Mouse (Mus musculus): ENCODE measurements around the gene Rragc. TPM values are rescaled to one million over a fixed set of nuclear protein-coding genes. Genes with fewer than 3 reads are reported as not detected.
"Not testable (repeated sequence)": the region's sequence is repeated elsewhere in the genome, so short reads cannot be mapped to it uniquely, and the experiment has no call there.

Rragc gene
- polyA plus RNA-seq, 1 experiment from 2014 or later, result 46.3 TPM

- 94% methylated on average over 4 of the region's 4 CpGs for WGBS
- Histone ChIP-seq H3K9me3 (no peaks in the 10 kb centered on the region), H3K4me1 (replicated peaks) (peaks cover 19% of the 10 kb centered on the region), H3K27me3 (no peaks in the 10 kb centered on the region), H3K4me3 (no peak overlapping the region), H3K27ac (no peak overlapping the region), H3K4me2 (no peak overlapping the region), H3K9ac (no peak overlapping the region), H3K36me3 (peaks cover 50% of the 10 kb centered on the region)
- no peak for ATAC-seq (ENCODE audit: low FRiP score)
Measured at GRCm38 (mm10) chr4:123921055-123921565, 3.9 kb downstream of the Rragc start.

- H3K36me3 ChIP-seq, result peaks cover 87% of the 10 kb centered on the region
- no peaks in the 10 kb centered on the region for H3K4me1 ChIP-seq (replicated peaks)
- no peaks in the 10 kb centered on the region for H3K27me3 ChIP-seq
Measured at GRCm38 (mm10) chr4:123927961-123928360, 10.7 kb downstream of the Rragc start.

GRCm38 (mm10) chr4:123929994-123930393, 12.7 kb downstream of the Rragc start:
- Histone ChIP-seq H3K36me3 (peaks cover 87% of the 10 kb centered on the region), H3K9me3 (no peaks in the 10 kb centered on the region), H3K27me3 (no peaks in the 10 kb centered on the region), H3K4me1 (replicated peaks) (no peaks in the 10 kb centered on the region), H3K4me3 (no peak overlapping the region), H3K4me2 (no peak overlapping the region), H3K9ac (no peak overlapping the region), H3K27ac (no peak overlapping the region)
- ATAC-seq (ENCODE audit: low FRiP score), result no peak
- 97% methylated on average over 4 of the region's 4 CpGs for WGBS

More at GRCm38 (mm10) chr4:123927961-123928360, 10.7 kb downstream of the Rragc start:
- no peak overlapping the region for H3K27ac ChIP-seq
- H3K4me2 ChIP-seq, result no peak overlapping the region
- ATAC-seq (ENCODE audit: low FRiP score), result no peak
- H3K9me3 ChIP-seq, result no peaks in the 10 kb centered on the region
- no peak overlapping the region for H3K4me3 ChIP-seq
- no peak overlapping the region for H3K9ac ChIP-seq

GRCm38 (mm10) chr4:123934306-123934705, 17.1 kb downstream of the Rragc start:
- Histone ChIP-seq H3K9ac (no peak overlapping the region), H3K4me3 (no peak overlapping the region), H3K27ac (no peak overlapping the region), H3K4me2 (no peak overlapping the region), H3K36me3 (peaks cover 74% of the 10 kb centered on the region), H3K27me3 (no peaks in the 10 kb centered on the region), H3K4me1 (replicated peaks) (no peaks in the 10 kb centered on the region), H3K9me3 (no peaks in the 10 kb centered on the region)
- WGBS, result 94% methylated on average over 4 of the region's 4 CpGs
- ATAC-seq (ENCODE audit: low FRiP score), result no peak

- 95% methylated on average over 7 of the region's 7 CpGs for WGBS
- H3K27ac ChIP-seq, result no peak overlapping the region
- no peak overlapping the region for H3K4me2 ChIP-seq
- peaks cover 56% of the 10 kb centered on the region for H3K36me3 ChIP-seq
- no peaks in the 10 kb centered on the region for H3K4me1 ChIP-seq (replicated peaks)
- no peaks in the 10 kb centered on the region for H3K9me3 ChIP-seq
- no peak overlapping the region for H3K9ac ChIP-seq
- no peaks in the 10 kb centered on the region for H3K27me3 ChIP-seq
- no peak for ATAC-seq (ENCODE audit: low FRiP score)
- H3K4me3 ChIP-seq, result no peak overlapping the region
Measured at GRCm38 (mm10) chr4:123936059-123936458, 18.8 kb downstream of the Rragc start.

- H3K4me2 ChIP-seq, result no peak overlapping the region
- peaks cover 5% of the 10 kb centered on the region; the same call in 1 of the 2 replicates for H3K27me3 ChIP-seq
- no peak for ATAC-seq (ENCODE audit: low FRiP score)
- no peak overlapping the region for H3K27ac ChIP-seq
- H3K36me3 ChIP-seq, result peaks cover 25% of the 10 kb centered on the region
- H3K9me3 ChIP-seq, result no peaks in the 10 kb centered on the region
- H3K4me3 ChIP-seq, result no peak overlapping the region
- 10% methylated on average over 4 of the region's 4 CpGs for WGBS
- no peaks in the 10 kb centered on the region for H3K4me1 ChIP-seq (replicated peaks)
- no peak overlapping the region for H3K9ac ChIP-seq
Measured at GRCm38 (mm10) chr4:123939838-123940237, 22.6 kb downstream of the Rragc start.

GRCm38 (mm10) chr4:123940878-123941277, 23.6 kb downstream of the Rragc start:
- H3K27ac ChIP-seq; H3K4me3 ChIP-seq; H3K4me2 ChIP-seq; ATAC-seq (ENCODE audit: low FRiP score); H3K27me3 ChIP-seq; H3K9me3 ChIP-seq; H3K9ac ChIP-seq; H3K4me1 ChIP-seq (replicated peaks): not testable (repeated sequence)
- peaks cover 15% of the 10 kb centered on the region for H3K36me3 ChIP-seq
- WGBS, result 80% methylated on average over 7 of the region's 7 CpGs

GRCm38 (mm10) chr4:123946701-123947100, 29.5 kb downstream of the Rragc start:
- H3K4me1 ChIP-seq (replicated peaks), result no peaks in the 10 kb centered on the region; the same call in 1 of the 2 replicates
- peaks cover 23% of the 10 kb centered on the region for H3K27me3 ChIP-seq
- ATAC-seq (ENCODE audit: low FRiP score), result no peak
- 84% methylated on average over 4 of the region's 4 CpGs for WGBS
- no peak overlapping the region for H3K9ac ChIP-seq
- no peaks in the 10 kb centered on the region for H3K36me3 ChIP-seq
- no peak overlapping the region for H3K4me2 ChIP-seq
- no peaks in the 10 kb centered on the region for H3K9me3 ChIP-seq
- H3K27ac ChIP-seq, result no peak overlapping the region
- H3K4me3 ChIP-seq, result no peak overlapping the region

- H3K4me1 ChIP-seq (replicated peaks), result no peaks in the 10 kb centered on the region; the same call in 1 of the 2 replicates
- no peak overlapping the region for H3K4me3 ChIP-seq
- no peak overlapping the region for H3K4me2 ChIP-seq
- ATAC-seq (ENCODE audit: low FRiP score), result no peak
- WGBS, result 46% methylated on average over 5 of the region's 5 CpGs
- no peaks in the 10 kb centered on the region for H3K36me3 ChIP-seq
- H3K9me3 ChIP-seq, result no peaks in the 10 kb centered on the region
- H3K27me3 ChIP-seq, result peaks cover 22% of the 10 kb centered on the region
- H3K27ac ChIP-seq, result no peak overlapping the region
- no peak overlapping the region for H3K9ac ChIP-seq
Measured at GRCm38 (mm10) chr4:123947149-123947548, 29.9 kb downstream of the Rragc start.

GRCm38 (mm10) chr4:123948901-123949300, 31.7 kb downstream of the Rragc start:
- Histone ChIP-seq H3K27ac (no peak overlapping the region), H3K27me3 (peaks cover 27% of the 10 kb centered on the region), H3K4me1 (replicated peaks) (no peaks in the 10 kb centered on the region; the same call in 1 of the 2 replicates), H3K36me3 (no peaks in the 10 kb centered on the region), H3K4me2 (no peak overlapping the region), H3K9ac (no peak overlapping the region), H3K9me3 (no peaks in the 10 kb centered on the region), H3K4me3 (no peak overlapping the region)
- no peak for ATAC-seq (ENCODE audit: low FRiP score)
- WGBS, result 64% methylated on average over 6 of the region's 6 CpGs

- Histone ChIP-seq H3K27me3 (peaks cover 27% of the 10 kb centered on the region), H3K4me3 (no peak overlapping the region), H3K36me3 (no peaks in the 10 kb centered on the region), H3K9me3 (no peaks in the 10 kb centered on the region), H3K4me1 (replicated peaks) (no peaks in the 10 kb centered on the region; the same call in 1 of the 2 replicates), H3K9ac (no peak overlapping the region), H3K27ac (no peak overlapping the region), H3K4me2 (no peak overlapping the region)
- ATAC-seq (ENCODE audit: low FRiP score), result no peak
- 75% methylated on average over 10 of the region's 10 CpGs for WGBS
Measured at GRCm38 (mm10) chr4:123949649-123950048, 32.4 kb downstream of the Rragc start.

GRCm38 (mm10) chr4:123952059-123952458, 34.8 kb downstream of the Rragc start:
- no peak for ATAC-seq (ENCODE audit: low FRiP score)
- no peak overlapping the region for H3K9ac ChIP-seq
- H3K27ac ChIP-seq, result no peak overlapping the region
- 34% methylated on average over 8 of the region's 8 CpGs for WGBS
- H3K27me3 ChIP-seq, result peaks cover 40% of the 10 kb centered on the region
- no peak overlapping the region for H3K4me2 ChIP-seq
- no peaks in the 10 kb centered on the region for H3K9me3 ChIP-seq
- H3K36me3 ChIP-seq, result no peaks in the 10 kb centered on the region
- H3K4me3 ChIP-seq, result no peak overlapping the region
- peaks cover 7% of the 10 kb centered on the region for H3K4me1 ChIP-seq (replicated peaks)

- Histone ChIP-seq H3K9me3 (no peaks in the 10 kb centered on the region), H3K36me3 (no peaks in the 10 kb centered on the region), H3K4me3 (peak overlapping the region; percentile 19), H3K27ac (no peak overlapping the region), H3K9ac (peak overlapping the region; percentile 15; the same call in 1 of the 2 replicates), H3K4me1 (replicated peaks) (peaks cover 17% of the 10 kb centered on the region), H3K27me3 (peaks cover 54% of the 10 kb centered on the region), H3K4me2 (peak overlapping the region; percentile 46)
- peak; percentile 85 for ATAC-seq (ENCODE audit: low FRiP score)
- WGBS, result 6% methylated on average over 31 of the region's 31 CpGs
Measured at GRCm38 (mm10) chr4:123956703-123957491, 39.7 kb downstream of the Rragc start.
